Comparison of ENCODE assay signal across 8 mouse cellular contexts in the genomic region with DNA sequence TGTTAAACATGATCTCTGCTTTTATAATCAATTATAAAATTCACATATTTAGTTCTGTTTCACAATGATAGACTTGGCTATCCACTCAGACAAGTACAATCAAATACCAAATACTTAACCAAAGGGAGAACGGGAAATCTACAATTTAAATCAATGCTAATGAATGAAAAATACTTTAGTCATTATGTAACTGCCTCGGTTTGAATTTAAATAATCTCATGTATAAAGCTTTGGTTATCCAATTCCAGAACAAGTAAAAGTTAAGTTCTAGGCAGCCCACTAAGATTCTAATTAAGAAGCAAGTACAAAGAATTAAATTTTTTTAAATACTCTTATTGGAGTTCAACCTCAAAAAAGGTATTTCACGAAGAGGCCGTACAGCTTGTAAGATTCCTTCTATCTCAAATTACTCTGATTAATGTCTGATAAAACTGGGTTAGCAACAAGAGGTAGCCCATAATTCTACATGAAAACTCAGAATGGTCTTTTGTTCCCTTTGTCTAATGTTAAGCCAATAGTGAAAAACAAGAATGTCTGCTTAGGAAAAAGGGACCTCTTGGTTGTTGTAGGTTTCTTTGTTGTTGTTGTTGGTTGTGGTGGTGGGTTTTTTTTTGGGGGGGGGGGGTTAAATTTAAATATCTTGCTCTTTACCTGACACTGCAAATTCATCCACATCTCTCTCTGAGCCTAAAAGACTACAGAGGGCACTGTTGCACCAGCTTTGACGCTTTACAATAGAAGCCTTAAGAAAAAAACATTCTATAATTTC. TPM values are rescaled to one million over a fixed set of nuclear protein-coding genes. Genes with fewer than 3 reads are reported as not detected.
DNase-seq lines count a peak whose midpoint lies in the region; TF ChIP-seq lines count a peak whose summit lies in the region.

No protein-coding gene starts in this region.

- no peak overlapping the region for H3K4me3 ChIP-seq in gastrocnemius, adult 2 months

- H3K27ac ChIP-seq in gastrocnemius, adult 2 months, result no peak overlapping the region

- intact Hi-C loops in gastrocnemius, adult 2 months (cut with DNase I), result no loop called here

- DNase-seq in gastrocnemius, adult 2 months, result no peak
- DNase-seq in gastrocnemius, adult 8-10 months (ENCODE audit: low spot score in 2 of 2), result no peak
- peak; percentile 43 for DNase-seq in A20 (ENCODE audit: low read depth, low spot score)
- peak; percentile 70 for DNase-seq in embryo, embryonic 11 days
- peak; percentile 50 to 55 for DNase-seq in kidney, postnatal 4 days
- DNase-seq in retina, embryonic 14.5 days (ENCODE audit: low spot score), result peak; percentile 69
- DNase-seq in testis, postnatal 14 days (ENCODE audit: low spot score), result no peak
- DNase-seq in testis, postnatal 10 days (ENCODE audit: low spot score), result no peak

- TF ChIP-seq CTCF in gastrocnemius, adult 2 months (IDR thresholded peaks at IDR 0.05), result peak; percentile 47

RNA-seq across cellular contexts. Expression of a gene that starts 32.8 kb away (rescaled TPM):
- total RNA-seq in gastrocnemius, adult 2 months (2021), result 1 to 10 TPM; 4.5 to 4.8 TPM
- 1 to 10 TPM; 2.9 to 3.9 (median 3.1) TPM for total RNA-seq in gastrocnemius, adult 8-10 months (2022)

Comparison
In these comparisons a context has a peak if more than half of its experiments do, and no peak if none do; other contexts are left out.
1. DNase-seq: peak in A20 (single experiment), embryo, embryonic 11 days (single experiment), kidney, postnatal 4 days (2 of 2) and retina, embryonic 14.5 days (single experiment); none in gastrocnemius, adult 2 months (single experiment), gastrocnemius, adult 8-10 months (0 of 2), testis, postnatal 14 days (single experiment) and testis, postnatal 10 days (single experiment).